Mouse (Mus musculus) hindbrain, embryonic 13.5 days (tissue): ENCODE measurements at regions not wholly inside any gene's neighbourhood (a gene's known extent, or its start where the extent isn't known, plus 50 kb on each side); places are given as distances from the start of the nearest gene placed in this dataset.

Source experiments
- ATAC-seq: fragments of 200-750 bp; cut with Nextera tagmentation; 2 replicates; pipeline ENCODE4 v1.8.0; 2017; ENCODE audit warnings: moderate TSS enrichment; ENCODE audit not compliant: low FRiP score
- H3K27ac ChIP-seq: fragments of 300-500 bp; sonication (generic); 2 replicates; pipeline ENCODE4 v1.5.1; 2015; ENCODE audit warnings: inconsistent platforms, mild to moderate bottlenecking, moderate library complexity
- H3K27me3 ChIP-seq: fragments of 300-500 bp; sonication (generic); 2 replicates; pipeline ENCODE4 v1.6.1; 2015; ENCODE audit warnings: mild to moderate bottlenecking, inconsistent platforms
- H3K36me3 ChIP-seq: fragments of 300-500 bp; sonication (generic); 2 replicates; pipeline ENCODE4 v1.6.1; 2015; ENCODE audit warnings: mild to moderate bottlenecking, inconsistent platforms
- H3K4me1 ChIP-seq: fragments of 300-500 bp; sonication (generic); replicated peaks from 2 replicates; pipeline ENCODE4 v1.6.1; 2015; ENCODE audit warnings: inconsistent platforms
- H3K4me2 ChIP-seq: fragments of 300-500 bp; sonication (generic); 2 replicates; pipeline ENCODE4 v1.6.1; 2015; ENCODE audit warnings: inconsistent platforms, mild to moderate bottlenecking, moderate library complexity
- H3K4me3 ChIP-seq: fragments of 300-500 bp; sonication (generic); 2 replicates; pipeline ENCODE4 v1.5.1; 2015; ENCODE audit warnings: mild to moderate bottlenecking, inconsistent platforms
- H3K9ac ChIP-seq: fragments of 300-500 bp; sonication (generic); 2 replicates; pipeline ENCODE4 v1.6.1; 2015; ENCODE audit warnings: mild to moderate bottlenecking, inconsistent platforms
- H3K9me3 ChIP-seq: fragments of 300-500 bp; sonication (generic); 2 replicates; pipeline ENCODE4 v1.6.1; 2016; ENCODE audit warnings: inconsistent platforms
- WGBS: fragments of 180-500 bp; shearing (Covaris S2); methylation state at CpG from one replicate; pipeline ENCODE4 v1.1.7; 2015; 5-methylcytosine and 5-hydroxymethylcytosine counted together

- H3K27ac ChIP-seq = peak overlapping the region; percentile 30; the same call in 1 of the 2 replicates
- no peak overlapping the region for H3K9ac ChIP-seq
- peak; percentile 81; the same call in 1 of the 2 replicates for ATAC-seq
- no peaks in the 10 kb centered on the region for H3K27me3 ChIP-seq
- no peaks in the 10 kb centered on the region for H3K9me3 ChIP-seq
- no peaks in the 10 kb centered on the region for H3K36me3 ChIP-seq
- H3K4me2 ChIP-seq = no peak overlapping the region
- WGBS = 74% methylated on average over 1 of the region's 1 CpGs
- no peak overlapping the region for H3K4me3 ChIP-seq
- no peaks in the 10 kb centered on the region for H3K4me1 ChIP-seq
Observed at GRCm38 (mm10) chrX:15913795-15914500, 608.7 kb upstream of the Cypt1 start.
